In the genomic region with DNA sequence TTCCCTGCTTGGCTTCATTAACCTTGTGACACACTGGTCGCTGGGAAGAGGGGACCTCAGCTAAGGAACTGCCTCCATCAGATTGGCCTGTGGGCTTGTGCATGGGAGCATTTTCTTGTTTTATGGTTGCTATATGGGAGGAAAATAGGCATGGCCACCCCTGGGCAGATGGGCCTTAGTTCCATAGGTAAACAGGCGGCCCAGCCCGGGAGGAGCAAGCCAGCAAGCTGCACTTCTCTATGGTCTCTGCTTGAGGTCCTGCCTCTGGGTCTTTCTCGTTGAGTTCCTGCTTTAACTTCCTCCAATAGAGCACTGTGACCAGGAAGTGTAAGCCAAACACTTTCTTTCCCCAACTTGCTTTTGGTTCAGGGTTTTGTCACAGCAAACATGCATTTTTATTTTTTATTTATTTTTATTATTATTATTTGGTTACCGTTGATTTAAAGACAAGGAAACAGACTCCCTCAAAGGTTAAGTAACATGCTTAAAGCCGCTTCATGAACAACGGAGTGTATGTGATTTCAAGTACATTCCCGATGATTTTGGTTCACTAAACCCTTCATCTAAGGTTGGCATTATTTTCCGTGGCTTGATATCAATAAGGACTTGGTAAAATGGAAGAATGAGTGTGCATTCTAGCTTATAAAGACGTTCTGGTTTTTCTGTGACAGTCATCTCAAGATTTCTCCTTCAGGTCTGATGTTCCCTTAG, we compare ENCODE assay signal across 8 mouse cellular contexts. TPM values are rescaled to one million over a fixed set of nuclear protein-coding genes. Genes with fewer than 3 reads are reported as not detected.
A peak's percentile ranks its signal among the peaks of the same experiment; 100 is the strongest.
DNase-seq lines count a peak whose midpoint lies in the region; ATAC-seq and TF ChIP-seq lines count a peak whose summit lies in the region.

No protein-coding gene starts in this region.

- in situ Hi-C loops in CH12.LX (cut with MboI; ENCODE audit: low pct_ligation_motif_present, low pct_unique_long_range_greater_than_20kb, low sequenced_read_pairs): no loop called here

- TF ChIP-seq EP300 in heart, adult 2 months (IDR thresholded peaks at IDR 0.05; ENCODE audit: insufficient read depth, low read depth, low read length): no peak
- TF ChIP-seq EP300 in CH12.LX (IDR thresholded peaks at IDR 0.05; ENCODE audit: low read length): no peak

- H3K27me3 ChIP-seq in heart, adult 2 months (ENCODE audit: control insufficient read depth, insufficient read depth, low read length): no peaks in the 10 kb centered on the region
- no peaks in the 10 kb centered on the region for H3K27me3 ChIP-seq in CH12.LX (replicated peaks)
- H3K27me3 ChIP-seq in erythroblast, embryonic 14.5 days (ENCODE audit: control insufficient read depth): no peaks in the 10 kb centered on the region

- no peaks in the 10 kb centered on the region; the same call in 1 of the 2 replicates for H3K79me2 ChIP-seq in heart, adult 2 months (replicated peaks; ENCODE audit: control insufficient read depth, insufficient read depth, low read length)
- H3K79me2 ChIP-seq in CH12.LX (replicated peaks; ENCODE audit: control insufficient read depth, extremely low read depth, insufficient read depth, poor library complexity, severe bottlenecking): no peaks in the 10 kb centered on the region

- peaks cover 5% of the 10 kb centered on the region for H3K4me1 ChIP-seq in heart, adult 2 months (ENCODE audit: control insufficient read depth, insufficient read depth, low read length)
- peaks cover 2 to 14% of the 10 kb centered on the region in 2 experiments; a peak in 3 of 4 replicates for H3K4me1 ChIP-seq in CH12.LX (ENCODE audit: control insufficient read depth in 1 of 2, insufficient read depth in 2 of 2)
- peaks cover 20% of the 10 kb centered on the region for H3K4me1 ChIP-seq in erythroblast, embryonic 14.5 days (ENCODE audit: control insufficient read depth)

- peaks cover 11% of the 10 kb centered on the region for H3K36me3 ChIP-seq in heart, adult 2 months (ENCODE audit: control insufficient read depth, insufficient read depth, low read length)
- peaks cover 2 to 9% of the 10 kb centered on the region in 2 experiments for H3K36me3 ChIP-seq in CH12.LX (replicated peaks in 1 of 2; ENCODE audit: control insufficient read depth in 1 of 2, insufficient read depth in 1 of 2, low read length in 1 of 2)
- no peaks in the 10 kb centered on the region for H3K36me3 ChIP-seq in erythroblast, embryonic 14.5 days (ENCODE audit: control insufficient read depth)

- intact Hi-C loops in heart, adult 2 months (cut with DNase I): no loop called here

- no peak for TF ChIP-seq CTCF in heart, adult 2 months (IDR thresholded peaks at IDR 0.05)
- no peak for TF ChIP-seq CTCF in CH12.LX (conservative IDR thresholded peaks at IDR 0.05 in 1 of 2, IDR thresholded peaks at IDR 0.05 in 1 of 2; ENCODE audit: low read depth in 2 of 2, low read length in 2 of 2)

- H3K27ac ChIP-seq in heart, adult 2 months: peak overlapping the region; percentile 88
- H3K27ac ChIP-seq in CH12.LX (ENCODE audit: insufficient read depth, low read depth): no peak overlapping the region; the same call in 1 of the 2 replicates

- H3K9ac ChIP-seq in heart, adult 2 months (ENCODE audit: low read depth, low read length): peak overlapping the region; percentile 64
- H3K9ac ChIP-seq in CH12.LX (ENCODE audit: insufficient read depth, low read depth): peak overlapping the region; percentile 85

- H3K4me2 ChIP-seq in CH12.LX (ENCODE audit: insufficient read depth, low read depth, poor library complexity, severe bottlenecking): peak overlapping the region; percentile 39

- no peaks in the 10 kb centered on the region for H3K9me3 ChIP-seq in CH12.LX (replicated peaks; ENCODE audit: low read length)
- no peaks in the 10 kb centered on the region for H3K9me3 ChIP-seq in erythroblast, embryonic 14.5 days (ENCODE audit: control insufficient read depth, low read length)

- ATAC-seq in inflammation-experienced regulatory T-cells, adult 6 months: peak; percentile 19

- dilution Hi-C loops in CH12.LX (cut with MboI; ENCODE audit: extremely low pct_ligation_motif_present, extremely low pct_unique_long_range_greater_than_20kb, low sequenced_read_pairs): no loop called here

- TF ChIP-seq RAD21 in CH12.LX (IDR thresholded peaks at IDR 0.05; ENCODE audit: low read depth, low read length): no peak

- 55% methylated on average over 10 of the region's 10 CpGs for WGBS in heart, adult 2 months

- TF ChIP-seq POLR2A in heart, adult 2 months (IDR thresholded peaks at IDR 0.05; ENCODE audit: insufficient read depth, low read depth, low read length): no peak
- no peak for TF ChIP-seq POLR2A in CH12.LX (IDR thresholded peaks at IDR 0.05; ENCODE audit: low read depth, low read length)

- no peak for DNase-seq in heart, adult 2 months
- DNase-seq in heart, postnatal 4 days: no peak
- peak; percentile 50 for DNase-seq in CH12.LX (ENCODE audit: extremely low read depth)
- DNase-seq in lung, postnatal 14 days: peak; percentile 17
- peak; percentile 54 to 56 for DNase-seq in spleen, postnatal 36 days (ENCODE audit: low spot score in 2 of 2)
- DNase-seq in left cerebral cortex, adult 9 months (ENCODE audit: low spot score in 2 of 2): no peak

- peak overlapping the region; percentile 65 for H3K4me3 ChIP-seq in heart, adult 2 months
- H3K4me3 ChIP-seq in CH12.LX (replicated peaks in 1 of 3; ENCODE audit: low read depth in 2 of 3, low read length in 2 of 3, poor library complexity in 1 of 3): peak overlapping the region; percentile 87 to 98 (median 88)
- peak overlapping the region; percentile 81 for H3K4me3 ChIP-seq in erythroblast, embryonic 14.5 days (replicated peaks)

TF ChIP-seq in CH12.LX, 34 proteins besides CTCF, POLR2A, EP300 and RAD21:
- TF ChIP-seq HCFC1 (IDR thresholded peaks at IDR 0.05; ENCODE audit: low read depth, low read length) (0 out of 2 replicates have a peak, but pooled peaks have one; percentile 8), USF1 (IDR thresholded peaks at IDR 0.05; ENCODE audit: low read depth, low read length) (no peak), ELF1 (IDR thresholded peaks at IDR 0.05; ENCODE audit: low read depth, low read length) (peak; percentile 53; the same call in 1 of the 2 replicates), MYC (IDR thresholded peaks at IDR 0.05; ENCODE audit: low read depth, low read length) (0 out of 2 replicates have a peak, but pooled peaks have one; percentile 9)
TF ChIP-seq in CH12.LX: peak in this region for 3.

RNA-seq across cellular contexts. Expression of gene Agl, which starts 0.7 kb away (rescaled TPM):
- 100 to 1,000 TPM; 173 to 200 TPM for total RNA-seq in heart, adult 2 months (2021)
- polyA plus RNA-seq in heart, adult 2 months (2012; rRNA removed): 41.1 and 99.5 TPM in 2 replicates
- total RNA-seq in heart, postnatal 4 days (2021): 100 to 1,000 TPM; 134 to 148 TPM
- total RNA-seq in CH12.LX (2012; rRNA removed) (3.2 and 4.7 TPM in 2 replicates), CH12.LX (2014; rRNA removed) (5.2 and 5.7 TPM in 2 replicates)
- polyA plus RNA-seq in CH12.LX (2012; ENCODE audit: insufficient read length, low read depth): 5.7 and 5.8 TPM in 2 replicates
- polyA plus RNA-seq in erythroblast, embryonic 14.5 days (2012): not detected in 2 replicates
- 1 to 10 TPM; 1.8 to 3.1 (median 1.8) TPM for polyA plus RNA-seq in inflammation-experienced regulatory T-cells, adult 6 months (2017; shearing (Covaris generic))

RNA-seq across cellular contexts. Expression of gene Frrs1, which starts 50.6 kb away (rescaled TPM):
- total RNA-seq in heart, adult 2 months (2021): 1 to 10 TPM; 2.4 to 3.2 TPM
- polyA plus RNA-seq in heart, adult 2 months (2012; rRNA removed): 3.6 TPM in 2 replicates
- total RNA-seq in heart, postnatal 4 days (2021): 10 to 100 TPM in 1 of 2 experiments, 1 to 10 TPM in 1; 8.0 to 11.9 TPM
- 12.3 and 16.5 TPM in 2 replicates for total RNA-seq in CH12.LX (2012; rRNA removed)
- total RNA-seq in CH12.LX (2014; rRNA removed): 11.0 and 13.1 TPM in 2 replicates
- 22.5 and 34.9 TPM in 2 replicates for polyA plus RNA-seq in CH12.LX (2012; ENCODE audit: insufficient read length, low read depth)
- polyA plus RNA-seq in erythroblast, embryonic 14.5 days (2012): 0.92 and 1.8 TPM in 2 replicates
- 10 to 100 TPM; 11.5 to 44.9 (median 39.7) TPM for polyA plus RNA-seq in inflammation-experienced regulatory T-cells, adult 6 months (2017; shearing (Covaris generic))

Comparison
In these comparisons a context has a peak if more than half of its experiments do, and no peak if none do; other contexts are left out.
1. DNase-seq: peak in CH12.LX (single experiment), lung, postnatal 14 days (single experiment) and spleen, postnatal 36 days (2 of 2); none in heart, adult 2 months (0 of 2), heart, postnatal 4 days (single experiment) and left cerebral cortex, adult 9 months (0 of 2).
2. Peak in every context shown above with its lines, with median percentiles within 50 percentile points of each other: H3K4me3 ChIP-seq.